Mouse (Mus musculus) right cerebral cortex, adult 2 months (tissue): ENCODE data around the gene Crlf2.

Source experiments
- DNase-seq, 2 experiments: peaks; one replicate each; pipeline ENCODE4 v3.0.0; 2021 to 2022; ENCODE audit warnings: low spot score in 2 of 2

Crlf2 gene

DNA sequence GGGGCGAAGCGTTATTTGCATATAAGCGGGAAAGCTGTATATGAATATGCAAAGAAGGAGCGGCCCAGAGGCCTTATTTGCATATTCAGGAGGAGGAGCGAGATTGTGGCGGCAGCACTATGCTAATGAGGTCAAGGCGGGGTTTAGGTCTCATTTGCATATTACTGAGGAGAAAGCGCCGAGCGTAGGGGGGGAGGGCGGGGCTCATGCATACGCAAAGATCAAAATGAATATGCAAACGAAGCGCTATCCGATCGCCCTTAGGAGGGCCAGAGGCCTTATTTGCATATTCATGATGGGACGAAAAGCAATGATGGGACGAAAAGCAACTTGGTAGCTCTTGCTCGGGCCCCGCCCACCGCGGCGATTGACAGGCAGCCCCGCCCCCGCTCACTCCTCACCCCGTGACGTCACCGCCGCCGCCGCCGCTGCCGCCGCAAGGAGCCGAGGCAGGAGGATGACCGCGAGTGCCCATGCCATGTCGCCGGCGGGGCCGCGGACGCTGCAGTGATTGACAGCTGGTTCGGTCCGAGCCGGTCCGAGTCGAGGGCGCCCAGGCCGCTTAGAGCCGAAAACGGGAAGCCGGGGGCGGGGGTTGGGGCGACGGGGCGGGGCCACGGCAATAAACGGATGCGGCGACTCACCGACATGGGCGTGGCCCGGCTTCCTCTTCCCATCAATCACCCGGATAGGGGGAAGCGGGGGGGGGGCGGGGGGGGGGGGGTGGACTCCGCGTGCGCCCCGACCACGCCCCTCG is at the start of gene Crlf2:
Gene Crlf2, minus strand, starts transcription at position 590 of the 757 bp plus-strand sequence.
- peak; percentile 90 to 95 for DNase-seq

DNA sequence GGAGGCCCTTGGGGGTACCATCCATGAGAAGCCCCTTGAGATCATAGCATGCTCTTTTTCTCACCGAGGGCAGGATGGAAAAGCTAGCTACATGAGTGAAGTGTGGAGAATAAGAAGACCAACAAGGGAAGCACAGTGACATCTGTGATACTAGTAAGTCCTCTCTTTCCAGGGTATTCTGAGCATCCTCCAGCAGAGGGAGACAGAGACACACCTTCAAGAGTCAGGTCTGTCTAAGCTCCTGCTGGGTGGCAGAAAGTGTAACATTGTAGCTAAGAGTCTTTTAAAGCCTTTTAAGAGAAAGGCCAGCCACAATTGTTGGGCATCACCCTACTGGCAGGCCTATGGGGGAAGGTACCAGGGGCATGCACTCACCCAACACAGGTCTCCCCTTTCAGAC is 43.8 kb upstream of the Crlf2 start:
- peak; percentile 4 to 8 for DNase-seq

DNA sequence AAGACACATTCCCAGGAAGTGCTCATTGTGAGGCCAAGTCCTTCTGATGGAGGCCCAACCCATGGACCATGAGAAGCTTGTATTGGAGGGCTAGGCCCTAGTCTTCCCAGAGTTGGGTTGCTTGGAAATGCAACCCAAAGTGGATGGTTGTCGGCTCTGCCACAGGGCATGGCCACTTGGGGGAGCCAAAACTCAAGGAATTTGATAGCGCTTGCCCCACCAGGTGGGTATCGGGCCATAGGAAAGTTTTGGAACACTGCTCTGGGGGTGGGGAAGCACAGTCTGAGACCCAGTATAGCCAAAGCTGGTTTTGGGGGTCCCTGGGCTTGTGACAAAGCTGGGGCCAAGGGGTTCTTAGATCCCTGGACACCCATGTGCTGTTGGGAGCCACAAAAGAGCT is 42.3 kb upstream of the Crlf2 start:
- peak in 1 of 2 experiments; percentile 5 for DNase-seq

GRCm38 (mm10) chr5:109598876-109599275 is 40.1 kb upstream of the Crlf2 start:
- DNase-seq = no peak

DNA sequence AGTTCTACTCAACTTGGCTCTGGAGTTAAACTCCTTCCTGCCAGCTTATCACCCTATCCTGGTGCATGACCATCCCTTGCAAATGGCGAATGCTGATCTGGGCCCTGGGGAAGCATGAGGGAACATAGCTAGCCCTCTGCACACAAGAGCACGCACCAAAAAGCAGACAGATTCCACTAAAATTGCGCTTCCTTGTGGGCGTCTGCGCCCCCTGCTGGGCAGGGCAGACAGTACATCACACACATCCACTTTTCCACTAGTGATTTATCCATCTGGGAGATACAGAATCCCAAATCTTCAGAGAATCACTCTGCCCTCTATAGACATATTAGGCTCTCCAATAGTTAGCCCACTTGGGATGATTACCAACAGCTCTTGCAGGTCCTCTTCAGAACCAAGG is 37.9 kb upstream of the Crlf2 start:
- no peak for DNase-seq

GRCm38 (mm10) chr5:109562829-109563228 is 4.0 kb upstream of the Crlf2 start:
- no peak for DNase-seq

DNA sequence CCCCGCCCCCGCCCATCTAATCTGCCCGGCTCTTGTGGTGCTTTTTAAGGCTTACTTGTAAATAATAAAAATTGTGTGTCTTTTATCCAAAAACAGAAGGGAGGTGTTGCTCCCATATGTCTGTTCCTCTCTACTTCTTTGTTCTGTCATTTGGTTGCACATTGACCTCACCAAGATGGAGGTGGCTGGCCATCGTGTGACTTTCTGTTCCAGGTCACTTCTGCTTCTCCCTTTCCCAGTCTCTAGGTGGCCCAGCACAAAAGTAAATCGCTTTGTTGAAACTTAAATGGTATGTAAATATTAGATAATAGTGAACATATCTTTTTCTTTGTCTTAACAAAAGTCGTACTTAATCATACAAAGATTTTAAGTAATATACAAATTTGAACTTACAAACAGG is 398 bp upstream of the Crlf2 start:
- DNase-seq = no peak

- DNase-seq = no peak
These were observed 730 bp downstream of the Crlf2 start for GRCm38 (mm10) chr5:109558123-109558403.

- peak; percentile 97 to 98 for DNase-seq
These were observed 1.3 kb downstream of the Crlf2 start for GRCm38 (mm10) chr5:109557321-109558122.

DNA sequence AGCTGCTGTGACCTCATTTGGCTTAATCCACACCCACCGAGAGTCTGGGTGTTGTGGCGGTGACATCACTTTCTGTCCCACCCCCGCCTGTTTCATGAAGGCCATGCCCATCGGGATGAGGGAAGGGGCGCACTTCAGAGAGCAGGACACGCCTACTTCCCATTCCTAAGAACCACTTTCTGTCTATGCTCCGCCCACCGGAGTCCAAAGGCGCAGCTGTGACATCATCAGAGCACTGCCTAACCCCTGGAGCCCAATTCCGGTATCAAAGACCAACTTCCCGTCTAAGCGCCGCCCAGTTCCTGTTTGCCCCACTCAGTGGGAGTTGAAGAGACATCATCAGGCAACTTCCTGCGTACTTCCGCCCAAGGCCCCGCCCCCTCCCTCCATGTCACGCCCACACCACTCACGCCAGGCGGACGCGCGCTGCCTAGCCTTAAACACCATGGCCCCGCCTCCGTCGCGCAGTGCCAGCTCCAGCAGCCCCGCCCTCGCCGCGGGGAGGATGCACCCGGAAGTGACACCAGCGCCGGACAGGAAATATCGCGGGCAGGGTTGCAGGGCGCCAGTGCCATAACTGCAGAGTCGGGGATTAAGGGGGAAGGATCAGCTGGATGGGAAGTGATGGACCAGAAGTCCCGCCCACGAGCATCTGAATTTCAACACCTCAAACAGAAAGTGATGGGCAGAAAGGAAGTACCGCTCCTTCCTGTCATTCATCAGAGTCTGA is 2.0 kb downstream of the Crlf2 start:
- DNase-seq = peak; percentile 93 to 94

- no peak for DNase-seq
These were observed 2.9 kb downstream of the Crlf2 start for GRCm38 (mm10) chr5:109555676-109556571.

- no peak for DNase-seq
These were observed 3.5 kb downstream of the Crlf2 start for GRCm38 (mm10) chr5:109555236-109555675.

DNA sequence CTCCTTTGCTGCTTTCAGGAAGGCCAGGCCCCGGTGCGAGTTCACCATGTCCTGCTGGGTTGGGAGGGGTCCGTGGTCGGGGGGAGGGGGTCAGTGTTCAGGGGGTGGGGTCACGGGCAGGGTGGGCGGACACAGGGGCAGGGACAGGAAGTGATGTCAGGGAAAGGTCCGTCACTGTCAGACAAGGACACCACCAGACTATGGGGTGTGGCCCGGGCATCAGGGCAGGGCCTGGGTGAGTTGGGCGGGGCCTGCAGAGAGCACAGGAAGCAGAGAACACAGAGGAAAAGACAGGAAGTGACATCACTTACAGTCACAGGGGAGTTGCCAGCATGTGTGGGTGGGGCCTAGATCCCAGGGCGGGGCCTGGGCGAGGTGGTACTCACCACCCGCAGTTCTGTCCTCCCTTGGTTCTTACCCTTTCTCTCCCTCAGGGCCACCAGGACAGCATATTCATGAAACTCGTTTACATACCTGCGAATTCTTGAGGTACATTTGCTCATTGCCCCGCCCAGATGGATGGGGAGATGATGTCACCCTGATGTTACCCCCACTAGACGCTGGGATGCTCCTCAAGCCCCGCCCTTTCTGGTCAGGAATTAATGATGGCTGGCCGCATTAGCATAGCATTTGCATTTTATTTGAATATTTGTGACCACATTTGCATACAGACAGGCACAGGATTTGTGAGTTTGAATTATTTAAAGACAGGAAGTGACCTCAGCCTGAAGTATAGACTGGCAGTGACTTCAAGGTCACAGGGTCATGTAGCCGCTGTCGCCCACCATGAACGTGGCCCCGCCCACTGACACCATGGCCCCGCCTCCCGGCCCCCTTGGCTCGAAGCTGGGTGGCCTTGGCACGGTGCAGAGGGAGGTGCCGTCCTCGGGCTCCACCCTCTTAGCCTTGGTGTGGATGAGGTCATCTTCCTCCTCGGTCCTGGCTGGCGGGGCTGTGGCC is 4.4 kb downstream of the Crlf2 start:
- DNase-seq = no peak

GRCm38 (mm10) chr5:109553160-109553930 is 5.4 kb downstream of the Crlf2 start:
- DNase-seq = no peak

DNA sequence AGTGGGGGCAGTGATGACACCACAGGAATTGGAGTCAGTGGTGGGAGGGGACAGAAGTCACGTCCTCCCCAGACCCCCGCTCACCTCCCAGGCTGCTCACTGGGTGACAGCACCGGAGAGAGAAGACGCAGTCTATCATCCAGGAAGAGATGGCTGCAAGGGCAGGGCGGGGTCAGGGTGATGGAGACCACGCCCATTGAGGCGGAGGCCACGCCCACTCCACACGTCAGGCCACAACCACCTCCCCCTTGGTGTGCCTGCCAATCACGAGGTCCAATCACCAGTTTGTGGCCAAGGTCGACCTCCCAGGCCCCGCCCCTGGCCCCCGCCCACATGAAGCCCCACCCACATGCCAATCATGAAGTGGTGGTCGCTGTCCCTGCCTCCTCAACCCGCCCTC is 6.3 kb downstream of the Crlf2 start:
- no peak for DNase-seq

GRCm38 (mm10) chr5:109552116-109552515 is 6.7 kb downstream of the Crlf2 start:
- no peak for DNase-seq

GRCm38 (mm10) chr5:109551041-109551765 is 7.6 kb downstream of the Crlf2 start:
- no peak for DNase-seq

DNA sequence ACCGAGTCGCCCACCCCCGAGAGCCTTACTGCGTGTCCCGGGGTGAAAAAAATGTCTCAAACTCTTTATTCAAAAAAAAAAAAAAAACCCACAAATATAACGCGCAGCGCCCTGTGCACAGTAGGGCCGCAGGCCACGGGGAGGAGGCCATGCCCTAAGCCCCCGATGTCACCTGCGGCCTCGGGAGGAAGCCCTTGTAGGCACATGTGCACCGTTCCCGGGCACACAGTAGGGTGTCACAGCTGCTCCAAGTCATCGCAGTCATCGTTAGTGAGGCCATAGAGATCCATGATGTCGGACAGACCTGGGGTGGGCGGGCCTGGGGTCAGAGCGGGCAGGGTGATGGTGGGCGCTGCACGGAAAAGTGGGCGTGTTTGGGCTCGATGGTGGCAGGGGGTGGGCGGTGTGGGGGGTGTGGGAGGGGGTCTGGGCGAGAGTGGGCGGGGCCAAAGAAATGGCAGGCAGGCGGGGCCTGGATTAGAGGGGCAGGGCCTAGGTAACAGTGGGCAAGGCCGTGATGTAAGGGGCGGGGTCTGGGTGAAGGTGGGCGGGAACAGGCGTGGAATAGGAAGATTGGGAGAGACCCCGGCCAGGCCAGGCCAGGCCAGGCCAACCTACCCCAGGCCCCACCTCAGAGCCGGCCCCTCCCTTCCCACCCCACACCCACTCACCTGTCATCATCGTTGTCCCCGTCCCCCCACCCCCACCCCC is 8.4 kb downstream of the Crlf2 start:
- DNase-seq = no peak
